Mouse (Mus musculus): ENCODE results near the gene Panx3.

The Panx3 gene

DNA sequence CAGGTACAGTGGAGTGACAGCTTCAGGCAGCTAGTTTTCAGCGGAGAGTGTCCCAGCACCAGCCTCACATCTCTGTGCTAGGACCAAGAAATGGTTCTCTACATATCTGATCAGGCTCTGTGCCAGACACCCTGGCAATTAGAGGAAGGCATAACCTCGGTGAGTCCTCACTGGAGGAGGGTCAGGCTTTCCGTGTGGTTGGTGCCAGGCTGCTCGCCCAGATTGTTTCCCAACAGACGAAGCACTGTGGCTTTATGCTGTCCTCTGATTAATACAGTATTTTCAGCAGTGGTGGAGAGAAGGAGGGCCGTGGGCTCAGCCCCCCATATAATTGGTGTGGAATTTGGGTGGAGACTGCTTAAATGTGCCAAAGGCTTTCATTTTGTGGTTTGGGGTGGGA is at the start of gene Panx3:
Gene Panx3 (minus strand): TSS at position 121 of the 400 bp plus-strand sequence.
- DNase-seq: no peak

- DNase-seq: no peak
Observed at GRCm38 (mm10) chr9:37716150-37716549, 47.1 kb upstream of the Panx3 start, which contains the start of gene Olfr160. TSS of gene Olfr160 (minus strand) at chr9:37716250.

DNA sequence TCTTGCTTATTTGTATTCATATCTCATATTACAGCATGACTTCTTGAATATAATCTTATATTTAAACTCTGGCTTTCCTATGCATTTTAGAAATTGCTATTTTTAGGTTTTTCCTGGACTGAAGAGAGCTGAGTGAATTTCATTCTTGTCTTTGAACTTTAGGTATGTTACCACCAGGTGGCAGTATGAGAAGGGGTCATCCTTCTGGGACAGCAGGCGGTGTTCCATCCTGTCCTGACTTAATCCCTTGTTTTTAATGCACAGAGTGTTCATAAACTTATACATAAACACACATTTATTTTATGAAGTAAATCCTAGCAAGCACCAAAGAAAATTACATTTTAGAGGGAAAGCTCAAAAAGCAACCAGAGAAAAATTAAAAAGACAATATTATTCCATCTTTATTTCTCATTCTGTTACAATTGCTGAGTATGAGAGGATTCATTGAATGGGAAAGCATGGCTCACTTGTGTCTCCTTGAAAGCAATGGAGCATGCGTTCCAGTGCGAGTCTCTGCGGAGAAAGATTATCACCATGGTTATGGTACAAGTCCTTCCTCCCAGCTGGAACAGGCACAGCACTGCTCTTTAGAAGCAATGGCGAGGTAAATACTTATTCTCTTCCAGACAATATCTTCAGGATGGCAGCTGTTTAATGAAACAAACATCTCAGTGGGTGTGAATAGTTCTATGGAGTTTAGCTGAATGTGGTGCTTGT is 21.1 kb upstream of the Panx3 start:
- no peak for DNase-seq

DNA sequence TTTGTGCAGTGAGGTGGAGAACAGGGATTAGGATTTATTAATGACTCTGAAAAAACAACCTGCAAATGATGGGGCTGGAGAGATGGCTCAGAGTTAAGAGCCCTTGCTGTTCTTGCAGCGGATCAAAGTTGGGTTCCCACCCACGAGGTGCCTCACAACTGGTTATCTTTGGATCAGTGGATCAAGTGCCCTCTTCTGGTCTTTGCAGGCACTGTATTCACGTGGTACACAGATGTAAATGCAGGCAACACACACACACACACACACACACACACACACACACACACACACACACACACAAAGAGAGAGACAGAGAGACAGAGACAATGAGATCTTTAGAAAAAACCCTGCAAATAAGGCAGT is 18.9 kb upstream of the Panx3 start:
- DNase-seq: no peak

GRCm38 (mm10) chr9:37687288-37687940 is 18.4 kb upstream of the Panx3 start:
- no peak for DNase-seq

- DNase-seq: no peak
Observed at GRCm38 (mm10) chr9:37681123-37681522, 12.1 kb upstream of the Panx3 start.

DNA sequence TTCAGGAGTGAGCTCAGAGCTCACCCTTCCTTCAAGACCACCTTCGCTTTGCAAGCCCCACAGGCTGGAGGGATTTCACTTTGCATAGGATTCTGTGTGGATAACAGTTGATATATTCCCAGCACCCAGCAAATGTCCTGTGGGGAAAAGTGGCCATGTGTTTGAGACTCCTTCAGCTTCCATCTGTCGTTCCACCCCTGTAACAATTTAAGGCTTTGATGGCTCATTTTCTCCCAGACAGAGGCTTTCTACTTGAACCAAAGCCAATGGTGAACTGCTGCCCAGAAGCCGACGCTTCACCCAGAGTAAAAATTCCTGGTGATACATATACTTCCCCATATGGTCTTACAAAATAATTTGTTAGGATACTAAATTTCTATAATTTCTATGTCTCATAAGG is 6.3 kb upstream of the Panx3 start:
- DNase-seq: no peak

- no peak for DNase-seq
Observed at GRCm38 (mm10) chr9:37670261-37670660, 1.2 kb upstream of the Panx3 start.

DNA sequence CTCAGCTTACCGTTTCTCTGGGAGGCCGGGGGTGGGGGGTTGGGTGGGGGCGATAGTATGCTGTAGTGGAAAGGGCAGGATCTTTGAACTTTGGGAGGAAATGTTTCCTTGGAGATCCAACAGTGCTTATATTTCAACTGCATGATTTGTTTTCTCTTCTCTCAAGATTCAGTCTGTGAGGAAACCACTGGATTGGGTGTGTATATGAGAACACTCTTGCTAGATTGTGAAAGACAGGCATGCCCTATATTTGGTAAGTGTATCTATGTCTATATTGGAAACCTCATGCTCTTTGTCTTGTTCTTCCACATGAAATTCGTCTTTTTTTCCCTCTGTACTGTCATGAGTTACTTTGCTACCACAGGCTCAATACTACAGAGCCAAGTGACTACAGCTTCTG is 643 bp upstream of the Panx3 start:
- DNase-seq: no peak

- DNase-seq: no peak
Observed at GRCm38 (mm10) chr9:37666045-37666444, 3.0 kb downstream of the Panx3 start.

- DNase-seq: no peak
Observed at GRCm38 (mm10) chr9:37664604-37665003, 4.4 kb downstream of the Panx3 start.

DNA sequence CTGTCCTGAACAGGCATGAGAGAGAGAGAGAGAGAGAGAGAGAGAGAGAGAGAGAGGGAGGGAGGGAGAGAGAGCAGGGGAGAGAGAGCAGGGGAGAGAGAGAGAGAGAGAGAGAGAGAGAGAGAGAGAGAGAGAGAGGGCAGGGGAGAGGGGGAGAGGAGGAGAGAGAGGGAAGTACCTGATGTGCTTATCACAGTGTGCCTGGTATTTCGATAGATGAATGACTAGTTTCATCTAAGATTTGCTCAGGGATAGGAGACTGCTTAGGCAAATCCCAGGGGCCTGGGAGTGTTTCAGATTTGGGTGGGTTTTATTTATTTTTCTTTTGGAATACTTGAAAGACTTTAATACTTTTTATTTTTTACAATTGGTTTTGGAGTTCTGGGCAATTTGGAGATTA is 5.8 kb downstream of the Panx3 start:
- no peak for DNase-seq

DNA sequence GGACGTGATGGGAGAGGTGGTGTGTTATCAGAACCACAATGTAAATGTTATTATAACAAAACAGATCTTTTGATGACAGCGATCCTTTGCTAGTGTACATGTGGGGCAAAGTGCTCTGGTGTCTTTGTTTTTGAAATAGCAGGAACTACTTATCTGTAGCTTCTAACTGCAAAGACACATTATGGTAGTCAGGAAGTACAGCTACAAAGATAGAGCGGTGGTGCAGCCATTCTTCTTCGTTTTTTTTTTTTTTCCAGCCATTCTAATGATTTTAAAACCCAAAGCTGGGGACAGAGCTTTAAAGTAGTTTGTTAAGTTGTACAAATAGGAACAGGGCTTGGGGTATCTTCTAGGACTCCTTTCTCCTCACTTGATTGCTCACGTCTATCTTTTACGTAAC is 9.6 kb downstream of the Panx3 start:
- DNase-seq: no peak

DNA sequence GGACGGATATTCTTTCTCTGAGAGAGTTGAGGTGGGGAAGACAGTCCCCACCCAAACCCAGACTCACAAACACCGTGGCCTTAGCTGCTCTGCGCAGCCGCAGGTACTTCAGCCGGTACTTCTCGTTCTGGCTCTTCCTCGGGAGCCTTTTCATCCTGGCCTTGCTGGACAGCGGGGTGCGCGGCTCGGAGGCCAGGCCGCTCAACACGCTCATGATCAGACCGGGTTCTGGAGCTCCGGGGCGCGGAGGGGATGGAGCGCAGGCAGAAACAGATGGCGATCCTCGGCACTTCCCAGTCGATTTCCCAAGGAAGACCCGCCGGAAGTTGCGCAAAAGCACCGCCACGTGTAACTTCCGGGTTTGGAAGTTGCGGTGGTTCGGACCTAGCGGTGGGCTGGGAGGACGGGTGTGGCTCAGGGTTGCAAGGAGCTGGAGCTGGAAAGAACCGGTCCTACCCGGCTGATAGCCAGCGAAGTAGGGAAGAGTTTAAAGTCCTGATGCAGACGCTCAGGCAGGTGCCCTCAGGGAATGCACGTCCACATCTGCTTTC is 12.0 kb downstream of the Panx3 start, which contains the start of gene Tbrg1:
Gene Tbrg1 (minus strand): TSS at position 382 of the 551 bp plus-strand sequence.
- peak; percentile 87 for DNase-seq

DNA sequence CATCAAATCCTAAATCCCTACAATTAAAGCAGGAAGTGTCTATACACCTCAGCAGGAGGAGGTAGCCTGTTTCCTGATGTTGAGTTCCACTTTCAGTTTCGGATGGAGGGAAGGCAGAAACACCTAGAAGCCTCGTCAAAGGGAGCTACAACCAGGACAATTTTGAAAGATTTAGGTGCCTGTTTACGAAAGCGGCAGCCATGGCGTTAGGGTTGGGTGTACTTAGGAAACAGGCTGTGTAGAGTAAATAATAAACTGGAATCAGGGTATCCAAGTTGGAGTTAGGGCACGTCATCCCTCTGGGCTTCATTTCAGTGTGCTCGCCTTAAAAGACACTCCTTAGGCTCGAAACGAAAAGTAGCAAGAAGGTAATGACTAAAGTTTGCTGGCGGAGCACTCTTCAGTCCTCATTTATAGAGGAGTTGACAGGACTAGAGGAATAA is 12.6 kb downstream of the Panx3 start:
- DNase-seq: peak; percentile 12

- DNase-seq: no peak
Observed at GRCm38 (mm10) chr9:37655961-37656360, 13.1 kb downstream of the Panx3 start.

DNA sequence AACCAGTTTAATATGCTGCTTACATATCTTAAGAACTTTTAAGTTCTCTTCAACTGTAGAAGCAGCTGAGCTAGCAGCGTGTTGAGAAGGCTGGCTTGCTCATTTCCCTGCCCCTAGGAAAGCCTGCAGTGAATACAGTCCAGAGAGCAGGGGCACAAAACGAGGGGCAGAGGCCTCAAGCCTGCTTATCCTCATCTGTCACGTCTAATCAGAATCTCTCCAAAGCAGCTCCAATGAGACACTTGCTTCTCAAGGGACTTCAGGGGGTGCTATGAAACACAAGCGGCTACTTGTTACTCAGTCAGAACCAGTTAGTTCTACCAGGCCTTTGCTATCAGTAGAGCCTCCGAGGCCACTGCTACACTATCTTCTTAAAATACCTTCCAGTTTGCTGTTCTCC is 15.2 kb downstream of the Panx3 start:
- no peak for DNase-seq

- no peak for DNase-seq
Observed at GRCm38 (mm10) chr9:37650639-37651038, 18.4 kb downstream of the Panx3 start.

- no peak for DNase-seq
Observed at GRCm38 (mm10) chr9:37646246-37646645, 22.8 kb downstream of the Panx3 start.

DNA sequence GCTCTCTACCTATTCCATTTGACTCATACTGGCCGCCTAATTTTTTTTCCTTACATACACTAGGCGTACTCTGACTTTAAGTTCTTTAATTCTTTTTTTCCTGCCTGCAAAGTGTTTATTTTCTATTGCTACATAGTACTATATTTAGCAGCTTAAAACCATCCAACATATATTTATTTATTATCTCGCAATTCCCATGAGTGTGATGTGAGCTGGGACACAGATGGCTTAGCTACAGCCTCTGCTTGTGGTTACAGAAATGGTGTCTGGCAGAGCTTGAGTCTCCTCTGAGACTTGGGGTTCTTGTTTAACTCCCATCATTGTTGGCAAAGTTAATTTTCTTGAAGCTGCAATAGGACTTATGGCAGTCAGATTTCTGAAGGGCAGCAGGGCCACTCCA is 30.3 kb downstream of the Panx3 start:
- no peak for DNase-seq

GRCm38 (mm10) chr9:37636800-37637542 is 32.1 kb downstream of the Panx3 start:
- DNase-seq: no peak

- DNase-seq: peak; percentile 21
Observed at GRCm38 (mm10) chr9:37636335-37636734, 32.7 kb downstream of the Panx3 start.

DNA sequence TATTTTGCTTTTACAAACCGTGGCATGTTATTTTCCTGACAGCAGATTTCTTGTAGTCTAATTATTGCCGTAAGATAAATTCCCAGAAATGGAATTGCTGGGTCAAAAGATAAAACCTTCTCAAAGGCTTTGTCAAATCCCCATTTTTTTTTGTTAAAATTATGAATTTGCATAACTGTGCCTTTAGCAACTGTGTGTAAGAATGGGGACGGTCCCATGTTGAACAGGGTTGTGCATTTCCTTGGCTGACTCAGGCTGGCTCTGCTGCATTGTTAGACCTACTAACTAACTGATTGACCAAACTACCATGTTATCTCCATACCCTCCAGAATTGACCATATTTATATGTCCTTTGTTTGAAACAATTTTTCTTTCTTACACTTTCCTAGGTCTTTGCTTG is 34.8 kb downstream of the Panx3 start:
- no peak for DNase-seq

GRCm38 (mm10) chr9:37632305-37632704 is 36.7 kb downstream of the Panx3 start:
- DNase-seq: no peak
